Mouse (Mus musculus) erythroblast, embryonic 14.5 days (primary cell): ENCODE results near the gene Ppp1r9a.

Experiments used
- GATA1 ChIP-seq: IDR thresholded peaks from 2 replicates; pipeline ENCODE4 v1.6.1; 2012; ENCODE audit warnings: low read length, inconsistent platforms, mixed read lengths
- TAL1 ChIP-seq: IDR thresholded peaks from 3 replicates; pipeline ENCODE4 v1.6.1; 2012; ENCODE audit warnings: low read length, inconsistent platforms, mixed read lengths

DNA sequence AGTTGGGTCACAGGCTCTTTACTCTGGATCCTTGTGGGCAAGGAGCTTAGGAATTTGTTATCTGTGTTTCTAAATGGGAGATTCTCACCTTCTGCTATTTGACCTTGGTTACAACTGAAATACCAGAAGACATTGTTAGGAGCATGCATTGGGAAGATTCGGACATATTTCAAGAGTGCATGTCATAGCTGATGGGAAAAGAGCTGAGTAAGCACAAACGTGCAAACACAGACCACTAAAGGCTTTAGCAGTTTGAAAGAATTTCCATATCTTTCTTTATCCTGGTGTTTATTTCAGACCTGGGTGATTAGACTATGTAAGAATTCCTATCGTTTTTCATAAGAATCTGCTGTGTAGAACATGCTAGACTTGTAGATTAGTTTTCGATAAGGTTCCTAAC lies 59.5 kb downstream of the Ppp1r9a start:
- no peak for TF ChIP-seq TAL1
- no peak for TF ChIP-seq GATA1
